Mouse (Mus musculus) thymus, adult 2 months (tissue): Measurements from ENCODE around the gene Traf2. TPM values are rescaled to one million over a fixed set of nuclear protein-coding genes. Genes with fewer than 3 reads are reported as not detected.

Experiments
- DNase-seq: peaks from one replicate; pipeline ENCODE4 v3.0.0; 2021
- H3K27ac ChIP-seq: fragments of 200-500 bp; 2 replicates; pipeline ENCODE4 v1.5.1; 2012; ENCODE audit warnings: low read length, control low read depth; ENCODE audit not compliant: control insufficient read depth, insufficient read depth
- H3K27me3 ChIP-seq: fragments of 200-500 bp; 2 replicates; pipeline ENCODE4 v1.6.1; 2012; ENCODE audit warnings: mild to moderate bottlenecking, low read length, moderate library complexity, mixed read lengths; ENCODE audit not compliant: control insufficient read depth, insufficient read depth
- H3K36me3 ChIP-seq: fragments of 200-500 bp; 2 replicates; pipeline ENCODE4 v1.6.1; 2012; ENCODE audit warnings: mild to moderate bottlenecking, low read length, moderate library complexity; ENCODE audit not compliant: control insufficient read depth, insufficient read depth
- H3K4me1 ChIP-seq: fragments of 200-500 bp; replicated peaks from 2 replicates; pipeline ENCODE4 v1.6.1; 2012; ENCODE audit warnings: low read length; ENCODE audit not compliant: control insufficient read depth, insufficient read depth
- H3K4me3 ChIP-seq: fragments of 200-500 bp; 2 replicates; pipeline ENCODE4 v1.5.1; 2012; ENCODE audit warnings: mild to moderate bottlenecking, low read length, control low read depth, moderate library complexity; ENCODE audit not compliant: control insufficient read depth, insufficient read depth
- CTCF ChIP-seq: fragments of 200-500 bp; IDR thresholded peaks from 2 replicates; pipeline ENCODE4 v1.5.1; 2012; ENCODE audit warnings: mild to moderate bottlenecking, control low read depth, low read length, moderate library complexity, borderline replicate concordance; ENCODE audit not compliant: control insufficient read depth, poor library complexity, insufficient read depth; ENCODE audit errors: extremely low read depth
- POLR2A ChIP-seq: fragments of 200-500 bp; IDR thresholded peaks from 2 replicates; pipeline ENCODE4 v1.6.1; 2012; ENCODE audit warnings: mild to moderate bottlenecking, low read length, control low read depth, moderate library complexity; ENCODE audit not compliant: control insufficient read depth, poor library complexity, insufficient read depth; ENCODE audit errors: extremely low read depth
- WGBS: fragments of 180-500 bp; shearing (Covaris S2); methylation state at CpG from one replicate; pipeline ENCODE4 v1.1.7; 2018; 5-methylcytosine and 5-hydroxymethylcytosine counted together
- polyA plus RNA-seq: library from polyadenylated mRNA; depleted of rRNA; stranded (reverse); fragments of >200 nt; gene quantifications from 2 replicates; pipeline ENCODE4 v1.2.3, GENCODE M21; 2012

Gene Traf2
- polyA plus RNA-seq, 1 experiment = 47.7 TPM

- no peak overlapping the region; the same call in 1 of the 2 replicates for H3K27ac ChIP-seq
- H3K4me1 ChIP-seq = peaks cover 22% of the 10 kb centered on the region
- H3K36me3 ChIP-seq = no peaks in the 10 kb centered on the region
Measured at GRCm38 (mm10) chr2:25484901-25485647, 61.7 kb downstream of the Traf2 start.

GRCm38 (mm10) chr2:25482969-25483368 lies 63.8 kb downstream of the Traf2 start:
- WGBS = 21% methylated on average over 7 of the region's 7 CpGs
- H3K27me3 ChIP-seq = no peaks in the 10 kb centered on the region

More at GRCm38 (mm10) chr2:25484901-25485647, 61.7 kb downstream of the Traf2 start:
- no peak for TF ChIP-seq CTCF
- no peak for TF ChIP-seq POLR2A
- 58% methylated on average over 11 of the region's 11 CpGs for WGBS
- Histone ChIP-seq H3K4me3 (no peak overlapping the region), H3K27me3 (no peaks in the 10 kb centered on the region)
- peak; percentile 47 for DNase-seq

GRCm38 (mm10) chr2:25480541-25480940 lies 66.2 kb downstream of the Traf2 start:
- DNase-seq = no peak
- H3K4me3 ChIP-seq = no peak overlapping the region
- H3K4me1 ChIP-seq = peaks cover 20% of the 10 kb centered on the region
- H3K27ac ChIP-seq = no peak overlapping the region
- H3K36me3 ChIP-seq = no peaks in the 10 kb centered on the region
- TF ChIP-seq CTCF = no peak
- 76% methylated on average over 1 of the region's 1 CpGs for whole genome bisulfite sequencing
- no peaks in the 10 kb centered on the region for H3K27me3 ChIP-seq

More at GRCm38 (mm10) chr2:25482969-25483368, 63.8 kb downstream of the Traf2 start:
- DNase-seq = peak; percentile 67
- Histone ChIP-seq H3K4me1 (peaks cover 22% of the 10 kb centered on the region), H3K4me3 (no peak overlapping the region), H3K36me3 (no peaks in the 10 kb centered on the region), H3K27ac (no peak overlapping the region)
- peak; percentile 23; the same call in 1 of the 2 replicates for TF ChIP-seq CTCF
- TF ChIP-seq POLR2A = no peak

DNA sequence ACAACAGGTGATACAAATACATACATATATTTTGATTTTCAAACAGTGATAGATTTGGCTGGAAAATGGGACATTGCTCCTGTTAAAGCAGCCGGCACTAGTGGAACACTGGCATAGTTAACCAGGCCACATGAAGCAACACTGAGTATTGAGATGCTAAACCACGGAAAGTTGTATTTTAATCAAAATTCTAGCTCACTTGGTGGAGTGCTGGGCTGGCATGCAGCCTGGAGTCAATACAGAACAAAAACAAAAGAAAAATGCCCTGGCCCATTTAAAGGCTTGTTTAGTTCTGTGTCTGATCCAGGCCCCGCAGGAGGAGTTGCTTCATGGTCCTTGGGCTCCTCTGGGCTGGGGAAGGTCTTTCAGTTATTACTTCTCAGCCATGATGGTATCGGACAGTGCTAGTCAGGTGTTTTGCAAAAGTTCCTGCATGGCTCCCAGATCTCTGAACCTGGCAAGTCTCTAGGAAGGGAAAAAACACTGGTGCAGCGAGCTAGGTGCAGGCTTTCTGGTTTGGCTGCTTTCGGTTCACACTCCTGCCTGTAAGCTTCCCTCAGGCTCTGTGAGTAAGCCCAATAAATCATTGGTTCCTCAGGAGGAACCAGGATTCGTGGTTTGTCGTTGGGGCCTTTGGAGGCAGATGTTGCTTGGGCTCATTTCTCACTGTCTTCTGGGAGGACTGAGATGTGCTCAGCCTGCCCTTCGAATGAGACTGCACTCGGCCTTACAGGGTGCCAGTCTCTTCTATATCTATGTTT lies 67.0 kb downstream of the Traf2 start:
- 78% methylated on average over 10 of the region's 10 CpGs for WGBS
- H3K27me3 ChIP-seq = no peaks in the 10 kb centered on the region
- peaks cover 12% of the 10 kb centered on the region for H3K4me1 ChIP-seq
- no peak overlapping the region for H3K27ac ChIP-seq
- no peak for TF ChIP-seq POLR2A
- no peak for TF ChIP-seq CTCF
- H3K4me3 ChIP-seq = no peak overlapping the region
- H3K36me3 ChIP-seq = no peaks in the 10 kb centered on the region
- no peak for DNase-seq

DNA sequence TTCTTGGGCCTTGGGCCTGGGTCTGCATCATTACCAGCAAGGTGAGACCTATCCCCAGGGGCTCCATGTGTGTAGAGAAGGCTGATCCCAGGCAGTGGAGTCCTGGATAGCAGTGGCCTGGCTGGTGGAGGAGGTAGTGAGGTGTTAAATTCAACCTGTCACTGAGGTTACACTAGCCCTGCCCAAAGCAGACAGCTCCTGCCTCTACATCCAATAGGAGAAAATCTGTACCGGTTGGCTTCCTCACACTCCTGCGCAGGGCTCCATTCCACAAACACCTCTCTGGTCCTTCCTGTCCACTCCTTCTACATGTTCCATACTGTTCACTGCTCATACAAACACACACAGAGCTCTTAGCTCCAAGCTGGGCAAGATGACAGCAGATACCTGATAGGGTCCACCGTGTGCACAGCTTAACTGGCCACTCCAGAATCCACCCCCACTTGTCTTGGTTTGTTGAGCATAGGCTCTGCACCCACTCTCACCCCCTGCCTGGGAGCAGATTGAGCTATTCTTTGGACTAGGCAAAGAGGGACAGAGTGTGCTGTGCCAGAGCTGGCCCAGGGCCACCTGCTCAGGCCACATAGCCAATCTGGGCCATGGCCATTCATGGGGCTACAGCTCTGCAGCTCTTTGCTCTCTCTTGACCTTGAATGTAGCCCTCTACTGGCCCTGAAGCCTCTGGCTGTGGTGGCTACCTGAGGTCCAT lies 68.6 kb downstream of the Traf2 start:
- Histone ChIP-seq H3K27me3 (no peaks in the 10 kb centered on the region), H3K4me3 (no peak overlapping the region), H3K36me3 (no peaks in the 10 kb centered on the region), H3K27ac (no peak overlapping the region), H3K4me1 (0 out of 2 replicates have a peak, but pooled peaks cover under 1% of the 10 kb centered on the region)
- 91% methylated on average over 3 of the region's 3 CpGs for WGBS
- no peak for TF ChIP-seq CTCF
- no peak for TF ChIP-seq POLR2A
- no peak for DNase-seq

GRCm38 (mm10) chr2:25477541-25477940 lies 69.2 kb downstream of the Traf2 start:
- no peaks in the 10 kb centered on the region for H3K27me3 ChIP-seq
- H3K36me3 ChIP-seq = no peaks in the 10 kb centered on the region
- no peak for DNase-seq
- H3K27ac ChIP-seq = no peak overlapping the region
- 91% methylated on average over 8 of the region's 8 CpGs for WGBS
- TF ChIP-seq CTCF = no peak
- TF ChIP-seq POLR2A = no peak
- H3K4me1 ChIP-seq = no peaks in the 10 kb centered on the region
- no peak overlapping the region for H3K4me3 ChIP-seq
